ENCODE assay signal across 14 mouse cellular contexts in genomic region chr7:25341000-25341784, GRCm38 (mm10). TPM values are rescaled to one million over a fixed set of nuclear protein-coding genes. Genes with fewer than 3 reads are reported as not detected.
DNase-seq lines count a peak whose midpoint lies in the region; ATAC-seq and TF ChIP-seq lines count a peak whose summit lies in the region.
"Had no signal": no experiment of that assay in that cellular context is flagged by ENCODE, and none has a peak within 500 bp of the region (broad histone marks: within the 10 kb centered on the region; RNA-seq: fewer than 3 reads in every experiment).

No protein-coding gene starts in this region.

- peaks cover 72% of the 10 kb centered on the region for H3K36me3 ChIP-seq in forebrain, embryonic 12.5 days (replicated peaks)
- H3K36me3 ChIP-seq in forebrain, embryonic 11.5 days (ENCODE audit: control insufficient read depth, insufficient read depth, low read length), result no peaks in the 10 kb centered on the region; the same call in none of the 2 replicates
- peaks cover 80% of the 10 kb centered on the region for H3K36me3 ChIP-seq in midbrain, embryonic 13.5 days
- peaks cover 82% of the 10 kb centered on the region for H3K36me3 ChIP-seq in midbrain, embryonic 10.5 days
- peaks cover 82% of the 10 kb centered on the region for H3K36me3 ChIP-seq in neural tube, embryonic 15.5 days
- H3K36me3 ChIP-seq: liver, embryonic 12.5 days had no signal

- H3K27me3 ChIP-seq in forebrain, embryonic 12.5 days, result no peaks in the 10 kb centered on the region
- no peaks in the 10 kb centered on the region for H3K27me3 ChIP-seq in forebrain, embryonic 11.5 days (ENCODE audit: control insufficient read depth, insufficient read depth, low read length)
- H3K27me3 ChIP-seq in midbrain, embryonic 13.5 days, result no peaks in the 10 kb centered on the region
- H3K27me3 ChIP-seq in midbrain, embryonic 10.5 days (ENCODE audit: low read depth, poor library complexity, severe bottlenecking), result no peaks in the 10 kb centered on the region
- no peaks in the 10 kb centered on the region for H3K27me3 ChIP-seq in neural tube, embryonic 15.5 days (replicated peaks)
- H3K27me3 ChIP-seq: liver, embryonic 12.5 days had no signal

- no peak for TF ChIP-seq CTCF in layer of hippocampus, adult 2 months (conservative IDR thresholded peaks at IDR 0.05)

- no peak overlapping the region for H3K4me3 ChIP-seq in forebrain, embryonic 12.5 days (replicated peaks)
- H3K4me3 ChIP-seq in forebrain, embryonic 11.5 days (ENCODE audit: low read depth, low read length), result no peak overlapping the region
- no peak overlapping the region for H3K4me3 ChIP-seq in midbrain, embryonic 13.5 days (replicated peaks)
- no peak overlapping the region for H3K4me3 ChIP-seq in midbrain, embryonic 10.5 days
- no peak overlapping the region for H3K4me3 ChIP-seq in layer of hippocampus, adult 2 months
- H3K4me3 ChIP-seq in neural tube, embryonic 15.5 days (replicated peaks), result no peak overlapping the region
- H3K4me3 ChIP-seq: liver, embryonic 12.5 days had no signal

- peaks cover 9% of the 10 kb centered on the region; the same call in 1 of the 2 replicates for H3K4me1 ChIP-seq in forebrain, embryonic 12.5 days
- no peaks in the 10 kb centered on the region for H3K4me1 ChIP-seq in forebrain, embryonic 11.5 days (replicated peaks; ENCODE audit: control insufficient read depth, insufficient read depth, low read length)
- H3K4me1 ChIP-seq in midbrain, embryonic 13.5 days (replicated peaks), result peaks cover 7% of the 10 kb centered on the region
- peaks cover 10% of the 10 kb centered on the region for H3K4me1 ChIP-seq in midbrain, embryonic 10.5 days
- H3K4me1 ChIP-seq in neural tube, embryonic 15.5 days, result no peaks in the 10 kb centered on the region
- H3K4me1 ChIP-seq: liver, embryonic 12.5 days had no signal

- WGBS in forebrain, embryonic 12.5 days, result 78% methylated on average over 20 of the region's 20 CpGs
- WGBS in forebrain, embryonic 11.5 days, result 84% methylated on average over 20 of the region's 20 CpGs
- WGBS in midbrain, embryonic 13.5 days, result 69% methylated on average over 19 of the region's 20 CpGs
- 84% methylated on average over 20 of the region's 20 CpGs for WGBS in midbrain, embryonic 10.5 days
- WGBS in neural tube, embryonic 15.5 days, result 74% methylated on average over 20 of the region's 20 CpGs

- H3K4me2 ChIP-seq in forebrain, embryonic 12.5 days, result no peak overlapping the region
- no peak overlapping the region for H3K4me2 ChIP-seq in forebrain, embryonic 11.5 days (ENCODE audit: low read depth, low read length, severe bottlenecking)
- no peak overlapping the region for H3K4me2 ChIP-seq in midbrain, embryonic 13.5 days (replicated peaks)
- H3K4me2 ChIP-seq in neural tube, embryonic 15.5 days, result no peak overlapping the region
- H3K4me2 ChIP-seq: liver, embryonic 12.5 days had no signal

- no peak overlapping the region for H3K9ac ChIP-seq in forebrain, embryonic 12.5 days
- no peak overlapping the region for H3K9ac ChIP-seq in forebrain, embryonic 11.5 days (ENCODE audit: low read length)
- H3K9ac ChIP-seq in midbrain, embryonic 13.5 days (replicated peaks), result no peak overlapping the region
- H3K9ac ChIP-seq in neural tube, embryonic 15.5 days (replicated peaks), result 0 out of 2 replicates have a peak overlapping the region, but pooled peaks have one; percentile 1
- H3K9ac ChIP-seq: liver, embryonic 12.5 days had no signal

- no peak overlapping the region for H3K27ac ChIP-seq in forebrain, embryonic 12.5 days
- H3K27ac ChIP-seq in forebrain, embryonic 11.5 days (ENCODE audit: low read depth, low read length), result no peak overlapping the region
- no peak overlapping the region for H3K27ac ChIP-seq in midbrain, embryonic 13.5 days
- H3K27ac ChIP-seq in midbrain, embryonic 10.5 days (replicated peaks), result no peak overlapping the region; the same call in 1 of the 2 replicates
- H3K27ac ChIP-seq in layer of hippocampus, adult 2 months, result peak overlapping the region; percentile 48; the same call in 1 of the 2 replicates
- H3K27ac ChIP-seq in neural tube, embryonic 15.5 days (replicated peaks), result no peak overlapping the region
- H3K27ac ChIP-seq: liver, embryonic 12.5 days had no signal

- ATAC-seq in forebrain, embryonic 12.5 days (ENCODE audit: low FRiP score), result 0 out of 2 replicates have a peak, but pooled peaks have one; percentile 45
- no peak for ATAC-seq in forebrain, embryonic 11.5 days (replicated peaks; ENCODE audit: low FRiP score)
- ATAC-seq in midbrain, embryonic 13.5 days, result peak; percentile 65
- peak; percentile 53; the same call in 1 of the 2 replicates for ATAC-seq in neural tube, embryonic 15.5 days (ENCODE audit: low FRiP score)
- ATAC-seq: liver, embryonic 12.5 days had no signal

- DNase-seq in forebrain, embryonic 11.5 days (ENCODE audit: low spot score), result no peak
- DNase-seq in midbrain, embryonic 10.5 days (ENCODE audit: low spot score), result no peak
- DNase-seq in layer of hippocampus, adult 2 months (ENCODE audit: low spot score in 2 of 2), result peak in 1 of 2 experiments; percentile 64
- DNase-seq in cerebellum, adult 11-12 months, result no peak
- DNase-seq in embryo, embryonic 11 days, result no peak
- DNase-seq: heart, adult 11 months; heart, postnatal 4 days had no signal

- no peaks in the 10 kb centered on the region for H3K9me3 ChIP-seq in forebrain, embryonic 12.5 days
- H3K9me3 ChIP-seq in forebrain, embryonic 11.5 days (ENCODE audit: control insufficient read depth, low read length), result no peaks in the 10 kb centered on the region
- H3K9me3 ChIP-seq in midbrain, embryonic 13.5 days, result no peaks in the 10 kb centered on the region
- H3K9me3 ChIP-seq in midbrain, embryonic 10.5 days (replicated peaks), result no peaks in the 10 kb centered on the region
- H3K9me3 ChIP-seq in neural tube, embryonic 15.5 days (replicated peaks), result no peaks in the 10 kb centered on the region
- H3K9me3 ChIP-seq: liver, embryonic 12.5 days had no signal

RNA-seq across cellular contexts. Expression of gene Megf8, which starts 24.2 kb away (rescaled TPM):
- polyA plus RNA-seq in forebrain, embryonic 12.5 days (2016; fragmentation: Nextera tagmentation; extraction: Ambion mirVana), result 18.5 and 18.8 TPM in 2 replicates
- 13.8 and 14.6 TPM in 2 replicates for polyA plus RNA-seq in forebrain, embryonic 11.5 days (2014; fragmentation: Nextera tagmentation; extraction: Ambion mirVana)
- polyA plus RNA-seq in midbrain, embryonic 13.5 days (2015; fragmentation: Nextera tagmentation; extraction: Ambion mirVana), result 18.9 and 19.8 TPM in 2 replicates
- 13.9 and 14.9 TPM in 2 replicates for polyA plus RNA-seq in midbrain, embryonic 10.5 days (2016; fragmentation: Nextera tagmentation; extraction: Ambion mirVana)
- 100 to 1,000 TPM in 1 of 2 experiments, 10 to 100 TPM in 1; 96.9 to 100 TPM for total RNA-seq in layer of hippocampus, adult 2 months (2021)
- polyA plus RNA-seq in neural tube, embryonic 15.5 days (2015; fragmentation: Nextera tagmentation; extraction: Ambion mirVana), result 19.3 and 22.7 TPM in 2 replicates

RNA-seq across cellular contexts. Expression of gene Cnfn, which starts 28.3 kb away (rescaled TPM):
- not detected in 2 replicates for polyA plus RNA-seq in forebrain, embryonic 12.5 days (2016; fragmentation: Nextera tagmentation; extraction: Ambion mirVana)
- polyA plus RNA-seq in forebrain, embryonic 11.5 days (2014; fragmentation: Nextera tagmentation; extraction: Ambion mirVana), result 0.28 TPM in 1 of 2 replicates, not detected in the other
- polyA plus RNA-seq in midbrain, embryonic 13.5 days (2015; fragmentation: Nextera tagmentation; extraction: Ambion mirVana), result 0.32 TPM in 1 of 2 replicates, not detected in the other
- polyA plus RNA-seq in midbrain, embryonic 10.5 days (2016; fragmentation: Nextera tagmentation; extraction: Ambion mirVana), result not detected in 2 replicates
- not detected for total RNA-seq in layer of hippocampus, adult 2 months (2021)
- 0.54 and 2.3 TPM in 2 replicates for polyA plus RNA-seq in neural tube, embryonic 15.5 days (2015; fragmentation: Nextera tagmentation; extraction: Ambion mirVana)
- total RNA-seq: ES-E14; heart, postnatal 4 days had no signal
- polyA plus RNA-seq: cortical plate, adult 2 months; kidney, embryonic 16.5 days; liver, embryonic 12.5 days had no signal

RNA-seq across cellular contexts. Expression of gene Tmem145, which starts 35.3 kb away (rescaled TPM):
- polyA plus RNA-seq in forebrain, embryonic 12.5 days (2016; fragmentation: Nextera tagmentation; extraction: Ambion mirVana), result 11.9 and 12.1 TPM in 2 replicates
- polyA plus RNA-seq in forebrain, embryonic 11.5 days (2014; fragmentation: Nextera tagmentation; extraction: Ambion mirVana), result 6.7 and 7.7 TPM in 2 replicates
- 41.1 and 47.1 TPM in 2 replicates for polyA plus RNA-seq in midbrain, embryonic 13.5 days (2015; fragmentation: Nextera tagmentation; extraction: Ambion mirVana)
- polyA plus RNA-seq in midbrain, embryonic 10.5 days (2016; fragmentation: Nextera tagmentation; extraction: Ambion mirVana), result 2.1 and 5.1 TPM in 2 replicates
- total RNA-seq in layer of hippocampus, adult 2 months (2021), result 10 to 100 TPM; 27.4 to 27.8 TPM
- 73.5 and 98.1 TPM in 2 replicates for polyA plus RNA-seq in neural tube, embryonic 15.5 days (2015; fragmentation: Nextera tagmentation; extraction: Ambion mirVana)
- total RNA-seq: heart, postnatal 4 days had no signal

RNA-seq across cellular contexts. Expression of gene Prr19, which starts 40.0 kb away (rescaled TPM):
- polyA plus RNA-seq in forebrain, embryonic 12.5 days (2016; fragmentation: Nextera tagmentation; extraction: Ambion mirVana), result 1.3 and 1.7 TPM in 2 replicates
- polyA plus RNA-seq in forebrain, embryonic 11.5 days (2014; fragmentation: Nextera tagmentation; extraction: Ambion mirVana), result 1.1 and 1.7 TPM in 2 replicates
- polyA plus RNA-seq in midbrain, embryonic 13.5 days (2015; fragmentation: Nextera tagmentation; extraction: Ambion mirVana), result 2.1 and 3.1 TPM in 2 replicates
- polyA plus RNA-seq in midbrain, embryonic 10.5 days (2016; fragmentation: Nextera tagmentation; extraction: Ambion mirVana), result 1.1 and 1.4 TPM in 2 replicates
- total RNA-seq in layer of hippocampus, adult 2 months (2021), result not detected
- 3.0 and 3.5 TPM in 2 replicates for polyA plus RNA-seq in neural tube, embryonic 15.5 days (2015; fragmentation: Nextera tagmentation; extraction: Ambion mirVana)
- total RNA-seq: heart, postnatal 4 days had no signal

RNA-seq across cellular contexts. Expression of gene Pafah1b3, which starts 43.4 kb away (rescaled TPM):
- polyA plus RNA-seq in forebrain, embryonic 12.5 days (2016; fragmentation: Nextera tagmentation; extraction: Ambion mirVana), result 378 and 384 TPM in 2 replicates
- 298 and 321 TPM in 2 replicates for polyA plus RNA-seq in forebrain, embryonic 11.5 days (2014; fragmentation: Nextera tagmentation; extraction: Ambion mirVana)
- polyA plus RNA-seq in midbrain, embryonic 13.5 days (2015; fragmentation: Nextera tagmentation; extraction: Ambion mirVana), result 665 and 668 TPM in 2 replicates
- polyA plus RNA-seq in midbrain, embryonic 10.5 days (2016; fragmentation: Nextera tagmentation; extraction: Ambion mirVana), result 293 and 325 TPM in 2 replicates
- total RNA-seq in layer of hippocampus, adult 2 months (2021), result 10 to 100 TPM; 16.9 to 21.0 TPM
- polyA plus RNA-seq in neural tube, embryonic 15.5 days (2015; fragmentation: Nextera tagmentation; extraction: Ambion mirVana), result 458 and 569 TPM in 2 replicates
